Mouse (Mus musculus): Measurements from ENCODE around the gene Pla2g4a.

Pla2g4a gene

GRCm38 (mm10) chr1:149960734-149961424 lies at the start of gene Pla2g4a:
TSS of gene Pla2g4a (minus strand) at chr1:149961290.
- peak in 1 of 2 experiments; percentile 3 for DNase-seq

GRCm38 (mm10) chr1:150010629-150010979 lies 49.5 kb upstream of the Pla2g4a start:
- DNase-seq = no peak

GRCm38 (mm10) chr1:150009968-150010628 lies 49.0 kb upstream of the Pla2g4a start:
- DNase-seq = no peak

- DNase-seq = no peak
These were observed 48.0 kb upstream of the Pla2g4a start for GRCm38 (mm10) chr1:150009134-150009533.

DNA sequence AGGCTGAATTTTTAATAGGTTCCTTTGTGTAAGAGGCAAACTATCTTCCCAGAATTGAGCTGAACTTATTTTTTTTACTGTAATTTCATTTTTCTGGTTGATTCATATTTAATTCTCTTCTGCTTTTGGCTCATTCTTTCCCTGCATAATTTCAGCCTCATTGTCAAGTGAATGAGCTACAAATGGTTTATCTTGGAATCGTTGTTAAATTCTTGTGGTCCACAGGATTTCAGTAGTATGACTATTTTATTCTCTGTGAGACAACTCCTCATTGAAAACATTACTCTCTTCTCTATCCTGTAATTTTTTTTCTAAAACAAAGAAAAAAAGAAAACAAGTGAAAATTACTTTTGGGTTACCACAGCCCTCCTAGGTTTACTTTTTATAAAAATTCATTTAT lies 14.5 kb upstream of the Pla2g4a start:
- no peak for DNase-seq

- no peak for DNase-seq
These were observed 4.7 kb upstream of the Pla2g4a start for GRCm38 (mm10) chr1:149965826-149966225.

DNA sequence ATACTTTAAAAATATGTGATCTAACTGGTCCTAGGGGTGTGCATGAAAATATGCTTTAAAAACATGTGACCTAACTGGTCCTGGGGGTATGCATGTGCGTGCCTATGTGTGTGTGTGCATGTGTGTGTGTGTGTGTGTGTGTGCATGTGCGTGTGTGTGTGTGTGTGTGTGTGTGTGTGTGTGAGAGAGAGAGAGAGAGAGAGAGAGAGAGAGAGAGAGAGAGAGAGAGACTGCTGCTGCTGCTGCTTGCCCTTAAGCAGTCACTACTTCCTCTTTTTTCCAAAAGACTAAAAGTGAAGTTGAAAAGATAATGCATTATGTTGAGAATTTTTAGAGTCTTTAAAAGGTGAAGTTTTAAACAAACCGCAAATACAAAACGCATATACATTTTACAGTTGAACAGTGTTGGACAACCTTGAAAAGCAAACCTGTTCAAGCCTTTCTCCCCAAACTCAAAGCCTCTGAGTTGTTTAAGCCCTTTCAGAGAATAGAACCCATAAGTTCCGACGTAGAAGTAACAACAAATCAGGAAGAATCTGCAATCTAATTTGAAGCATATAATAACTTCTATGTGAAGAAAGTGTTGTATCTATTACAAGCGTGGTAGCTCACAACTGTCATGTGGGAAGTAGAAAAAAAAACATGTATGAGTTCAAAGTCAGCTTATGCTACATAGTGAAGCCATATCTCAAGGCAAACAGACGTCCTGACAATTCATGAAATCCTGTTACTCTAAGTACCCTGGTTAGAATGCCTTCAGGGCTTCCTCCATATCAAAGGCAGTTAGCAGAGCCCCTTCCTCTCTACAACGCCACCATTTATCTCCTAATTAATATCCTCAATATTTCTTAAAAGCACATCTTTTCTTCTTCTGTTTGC lies 574 bp upstream of the Pla2g4a start:
- no peak for DNase-seq

DNA sequence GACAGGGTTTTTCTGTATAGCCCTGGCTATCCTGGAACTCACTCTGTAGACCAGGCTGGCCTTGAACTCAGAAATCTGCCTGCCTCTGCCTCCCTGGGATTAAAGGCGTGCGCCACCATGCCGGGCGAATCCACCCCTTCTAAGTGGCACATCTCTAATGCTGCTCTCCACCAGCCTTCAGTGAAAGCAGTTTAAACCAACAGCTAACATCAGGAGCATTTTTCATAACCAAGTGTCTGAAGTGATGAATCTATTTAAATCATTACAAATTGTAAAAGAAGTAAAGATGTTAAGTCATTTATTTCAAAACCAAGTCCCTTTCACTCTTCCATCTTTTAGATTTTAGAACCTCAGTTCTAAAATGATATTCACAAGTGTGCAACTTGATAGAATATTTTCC lies 839 bp downstream of the Pla2g4a start:
- DNase-seq = no peak

GRCm38 (mm10) chr1:149959069-149959468 lies 2.0 kb downstream of the Pla2g4a start:
- DNase-seq = no peak

GRCm38 (mm10) chr1:149955482-149955881 lies 5.6 kb downstream of the Pla2g4a start:
- DNase-seq = no peak

GRCm38 (mm10) chr1:149954026-149954425 lies 7.1 kb downstream of the Pla2g4a start:
- no peak for DNase-seq

- DNase-seq = no peak
These were observed 9.0 kb downstream of the Pla2g4a start for GRCm38 (mm10) chr1:149952050-149952449.

DNA sequence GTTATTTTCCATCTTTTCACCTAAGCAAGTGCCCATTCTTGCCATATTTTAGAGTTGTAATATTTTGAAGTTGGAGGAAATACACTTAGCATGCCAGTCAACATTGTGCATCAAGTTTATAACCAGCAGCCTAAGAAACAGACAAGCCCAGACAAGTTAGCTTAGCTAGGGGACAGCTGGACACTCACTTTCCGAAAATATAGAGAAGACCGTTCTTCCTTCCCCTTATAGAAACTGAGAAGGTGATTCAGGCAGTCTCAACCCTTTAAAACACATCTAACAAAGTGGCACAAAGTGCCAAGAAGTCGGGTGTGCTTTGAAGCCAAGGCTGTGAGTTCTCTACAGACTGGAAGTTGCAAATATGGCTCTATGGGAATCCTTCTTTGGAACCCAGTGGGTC lies 10.4 kb downstream of the Pla2g4a start:
- DNase-seq = no peak

DNA sequence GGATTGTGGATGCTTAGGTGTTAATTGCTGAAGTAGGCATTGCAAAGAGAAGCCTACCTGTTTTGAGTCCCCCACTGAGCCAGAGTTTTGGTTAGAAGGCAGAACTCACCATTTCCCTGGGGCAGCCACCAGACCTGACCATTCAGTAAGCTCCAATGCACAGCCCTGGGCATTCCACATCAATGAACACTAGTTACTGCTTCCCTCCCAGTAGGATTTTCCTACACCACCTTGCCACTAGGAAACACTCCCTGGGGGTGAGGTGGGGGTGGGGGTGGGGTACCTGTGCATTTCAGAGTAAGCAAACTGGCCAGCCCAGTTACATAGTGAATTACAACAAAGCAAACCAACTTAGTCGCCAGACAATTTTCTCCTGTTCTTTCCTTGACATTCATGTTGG lies 10.8 kb downstream of the Pla2g4a start:
- no peak for DNase-seq

- no peak for DNase-seq
These were observed 11.8 kb downstream of the Pla2g4a start for GRCm38 (mm10) chr1:149949334-149949733.

GRCm38 (mm10) chr1:149948066-149948825 lies 12.8 kb downstream of the Pla2g4a start:
- DNase-seq = no peak

GRCm38 (mm10) chr1:149946993-149947392 lies 14.1 kb downstream of the Pla2g4a start:
- no peak for DNase-seq

GRCm38 (mm10) chr1:149946432-149946831 lies 14.7 kb downstream of the Pla2g4a start:
- DNase-seq = no peak

DNA sequence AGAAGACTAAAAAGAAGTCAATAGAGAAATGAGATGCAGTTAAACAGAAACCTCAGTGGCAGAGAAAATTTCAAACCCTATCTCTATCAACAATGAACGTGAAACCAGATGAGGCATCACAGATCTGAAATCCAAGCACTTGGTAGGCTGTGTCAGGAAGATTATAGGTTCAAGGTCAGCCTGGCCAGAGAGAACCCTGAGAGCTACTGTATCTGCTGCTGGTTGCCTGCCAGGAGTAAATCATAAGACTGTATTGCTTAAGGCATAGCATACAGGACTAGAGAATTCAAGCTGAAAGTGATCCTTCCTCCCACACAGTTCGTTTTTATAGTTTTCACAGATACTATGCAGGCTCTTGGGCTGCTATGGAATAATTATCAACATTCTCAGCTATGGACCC lies 17.5 kb downstream of the Pla2g4a start:
- DNase-seq = no peak

DNA sequence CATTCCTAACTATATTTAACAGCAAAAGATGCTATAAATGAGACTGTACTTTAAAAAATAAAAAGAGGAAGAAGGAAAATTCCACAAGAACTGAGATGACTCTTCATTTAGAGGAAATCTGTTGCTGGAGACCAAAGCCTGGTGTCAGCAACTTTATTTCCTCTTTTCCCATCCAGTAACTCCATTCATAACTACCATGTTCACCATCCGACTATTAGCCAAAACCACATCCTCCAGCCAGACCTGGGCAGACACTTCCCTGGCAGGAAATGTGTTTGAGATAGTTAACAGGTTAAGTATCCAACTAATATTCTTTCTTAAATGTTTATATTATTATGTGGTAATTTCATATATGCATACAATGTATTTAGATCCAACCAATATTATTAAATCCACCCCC lies 20.8 kb downstream of the Pla2g4a start:
- DNase-seq = no peak

- no peak for DNase-seq
These were observed 21.6 kb downstream of the Pla2g4a start for GRCm38 (mm10) chr1:149939261-149940032.

DNA sequence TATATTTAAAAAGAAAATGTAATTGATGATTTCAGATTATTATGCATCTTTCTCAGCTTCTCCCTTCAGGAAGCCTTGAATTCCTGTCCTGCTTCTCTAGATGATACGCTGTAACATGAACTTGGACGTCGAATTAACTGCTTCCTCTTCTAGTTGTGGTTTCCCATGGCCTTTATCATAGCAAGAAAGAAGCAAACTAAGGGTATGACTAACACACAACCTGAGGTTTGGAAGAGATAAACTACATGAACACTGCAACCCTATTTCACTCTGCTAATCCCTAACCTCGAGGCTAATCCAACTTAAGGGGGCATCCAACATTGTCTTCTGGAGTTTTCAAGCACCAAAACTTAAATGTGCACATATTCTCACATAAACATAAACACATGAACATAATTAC lies 23.3 kb downstream of the Pla2g4a start:
- no peak for DNase-seq

Measured in spleen, adult 18-20 months (tissue).